Mouse (Mus musculus): ENCODE measurements at regions not wholly inside any gene's neighbourhood (a gene's known extent, or its start where the extent isn't known, plus 50 kb on each side); places are given as distances from the start of the nearest gene placed in this dataset.

DNA sequence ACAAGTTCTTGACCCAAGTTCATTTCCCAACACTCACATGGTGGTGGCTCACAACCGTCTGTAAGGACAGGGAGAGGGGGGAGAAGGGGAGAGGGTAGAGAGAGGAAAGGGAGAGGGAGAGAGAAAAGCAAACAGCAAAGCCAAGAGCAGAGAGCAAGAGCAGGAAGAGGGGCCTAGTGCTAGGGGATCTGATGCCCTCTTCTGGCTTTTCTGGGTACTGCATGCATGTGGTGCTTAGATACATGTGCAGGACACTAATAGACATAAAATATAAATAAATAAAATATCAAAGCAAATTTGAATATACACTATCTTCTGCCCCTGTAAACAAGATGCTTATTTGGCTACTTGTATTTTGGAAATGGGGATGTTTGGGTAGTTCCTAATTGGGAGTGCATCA is 91.2 kb downstream of the Rnf138rt1 start:
- peak; percentile 3 for DNase-seq
